Mouse (Mus musculus): ENCODE measurements around the gene Zbtb37. TPM values are rescaled to one million over a fixed set of nuclear protein-coding genes. Genes with fewer than 3 reads are reported as not detected.

Gene Zbtb37
- total RNA-seq, 4 experiments from 2014 or later, result 13.0 to 20.6 (median 15.3) TPM

DNA sequence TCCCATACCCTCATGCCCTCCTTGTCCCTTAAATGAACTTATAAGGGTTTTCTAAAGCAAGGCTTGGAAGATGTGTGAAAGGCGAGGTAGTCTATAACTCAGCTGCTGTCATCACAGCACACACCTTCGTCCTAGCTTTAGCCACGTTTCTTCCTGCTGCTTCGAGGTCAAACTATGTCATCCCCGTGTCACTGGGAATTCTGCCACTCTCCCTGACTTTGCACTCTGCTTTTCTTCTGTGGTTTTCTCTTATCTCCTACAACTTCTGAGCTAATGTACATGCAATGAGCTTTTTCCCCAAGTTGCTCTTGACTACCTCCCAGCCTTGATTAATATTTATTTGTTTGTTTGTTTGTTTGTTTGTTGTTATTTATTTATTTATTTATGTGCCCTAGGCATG, 54.6 kb downstream of the Zbtb37 start:
- DNase-seq (ENCODE audit: low spot score), result no peak

DNA sequence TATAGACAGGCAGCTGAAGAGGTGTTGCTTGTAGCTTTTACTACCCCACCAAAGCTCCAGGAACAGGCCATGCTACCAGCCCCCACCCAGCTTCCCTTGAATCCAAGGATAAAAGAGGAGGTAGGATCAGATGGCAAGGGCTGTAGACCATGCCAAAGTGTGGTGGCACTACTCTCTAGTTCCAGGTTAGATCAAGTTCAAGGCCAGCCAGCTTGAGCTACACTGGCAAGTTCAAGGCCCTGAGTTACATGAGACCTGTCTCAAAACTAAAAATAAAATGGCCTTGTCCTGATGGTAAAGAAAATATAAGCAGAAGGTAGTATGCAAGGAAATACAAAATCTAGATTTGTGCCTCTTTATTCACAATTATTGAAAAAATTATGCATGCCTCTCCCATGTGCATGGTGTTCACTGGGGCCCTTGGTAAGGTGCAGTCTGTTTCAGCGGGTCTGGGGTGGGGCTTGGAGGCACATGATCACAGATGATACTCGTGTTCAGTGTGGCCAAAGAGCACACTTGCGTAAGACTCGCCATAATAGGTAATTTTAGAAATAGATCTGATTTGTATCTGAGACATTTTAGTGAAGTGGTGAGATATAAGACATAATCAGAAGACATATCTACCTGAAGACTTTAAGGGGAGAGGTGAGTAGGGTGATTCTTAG, 56.4 kb downstream of the Zbtb37 start, which contains the start of gene Serpinc1:
TSS of gene Serpinc1 (plus strand) at position 515 of the 665 bp plus-strand sequence.
- DNase-seq (ENCODE audit: low spot score), result no peak

GRCm38 (mm10) chr1:160968643-160969042, 66.0 kb downstream of the Zbtb37 start:
- DNase-seq (ENCODE audit: low spot score), result no peak

- no peak for DNase-seq (ENCODE audit: low spot score)
These were observed 67.4 kb downstream of the Zbtb37 start for GRCm38 (mm10) chr1:160967268-160967667.

DNA sequence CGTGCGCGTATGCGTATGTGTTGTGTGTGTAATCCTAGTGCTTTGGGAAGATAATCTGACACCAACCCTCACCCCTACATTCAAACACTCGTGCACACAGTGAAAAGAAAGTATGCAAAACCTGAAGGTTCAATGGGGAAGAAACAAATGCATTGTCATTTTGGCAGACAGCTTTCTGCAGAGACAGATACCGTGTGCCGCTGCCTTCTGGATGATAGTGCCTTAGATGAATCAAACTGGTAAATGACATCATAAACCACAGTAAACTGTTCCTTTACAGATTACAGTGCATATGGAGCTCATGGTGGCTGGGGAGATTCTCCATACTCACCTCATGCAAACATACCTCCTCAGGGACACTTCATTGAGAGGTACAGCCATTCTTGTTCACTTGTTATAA, 71.5 kb downstream of the Zbtb37 start:
- DNase-seq (ENCODE audit: low spot score), result no peak

Other genes starting within 250 kb of the Zbtb37 start
- gene Rabgap1l, start 241.6 kb downstream of the Zbtb37 start, total RNA-seq (2022), result 10 to 100 TPM; 61.7 to 86.7 (median 68.5) TPM
- gene Rc3h1, start 128.4 kb downstream of the Zbtb37 start, total RNA-seq (2022), result 10 to 100 TPM; 31.6 to 45.6 (median 40.4) TPM
- gene Serpinc1, start 56.3 kb downstream of the Zbtb37 start, total RNA-seq (2022), result under 1 TPM in 3 of 4 experiments, not detected in 1; 0.17 to 0.44 (median 0.38) TPM
- gene Dars2, start 35.8 kb upstream of the Zbtb37 start, total RNA-seq (2022), result 10 to 100 TPM; 24.5 to 33.5 (median 25.3) TPM
- gene Cenpl, start 35.9 kb upstream of the Zbtb37 start, total RNA-seq (2022), result 1 to 10 TPM in 2 of 4 experiments, under 1 TPM in 2; 0.34 to 1.2 (median 0.95) TPM
- 10 to 100 TPM in 1 of 4 experiments, 1 to 10 TPM in 3; 7.8 to 10.2 (median 9.3) TPM for gene Klhl20, start 96.7 kb upstream of the Zbtb37 start, total RNA-seq (2022)
- gene Ankrd45, start 107.8 kb upstream of the Zbtb37 start, total RNA-seq (2022), result 1 to 10 TPM; 3.0 to 8.4 (median 5.2) TPM
- gene Tex50, start 124.5 kb upstream of the Zbtb37 start, total RNA-seq (2022), result not detected
- 100 to 1,000 TPM; 324 to 390 (median 370) TPM for gene Prdx6, start 216.4 kb upstream of the Zbtb37 start, total RNA-seq (2022)

All from heart, adult 8-10 months (tissue).